Mouse (Mus musculus): ENCODE measurements around the gene Etfb. TPM values are rescaled to one million over a fixed set of nuclear protein-coding genes. Genes with fewer than 3 reads are reported as not detected.

Etfb gene
- polyA plus RNA-seq, 1 experiment from 2014 or later = 175 TPM

DNA sequence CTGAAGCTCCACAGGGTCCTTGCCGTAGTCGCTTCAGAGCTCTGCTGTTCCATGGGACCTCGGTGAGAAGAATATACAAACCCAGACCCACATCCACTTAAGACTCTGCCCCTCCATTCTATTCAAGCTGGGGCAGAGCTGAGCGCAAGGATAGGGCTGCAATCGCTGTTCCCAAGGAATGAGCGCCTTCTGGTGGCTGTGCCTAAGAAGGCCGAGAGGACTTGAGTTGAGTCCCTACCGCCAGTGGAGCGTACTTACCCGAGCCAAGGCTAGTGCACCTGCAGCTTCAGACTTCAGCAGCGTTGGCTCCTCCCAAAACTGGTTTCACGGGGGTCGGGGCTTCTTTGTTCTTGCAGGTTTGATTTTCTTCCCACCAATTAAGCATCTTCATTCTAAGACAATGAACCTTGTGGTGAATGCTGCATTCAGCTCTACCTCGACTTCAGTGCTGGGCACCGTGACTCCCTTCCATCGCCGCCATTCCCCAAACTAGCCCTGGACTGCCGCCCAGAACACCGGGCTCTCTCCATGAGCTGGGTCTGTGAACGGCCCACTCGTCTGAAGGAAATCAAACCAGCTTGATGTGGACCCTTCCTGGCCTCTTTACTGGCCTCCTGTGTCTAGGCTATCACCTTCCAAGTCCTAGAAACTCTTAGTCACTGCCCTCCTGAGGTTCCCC is 51.6 kb downstream of the Etfb start:
- Histone ChIP-seq H3K79me2 (ENCODE audit: inconsistent target) (no peaks in the 10 kb centered on the region), H3K36me3 (ENCODE audit: inconsistent target) (no peaks in the 10 kb centered on the region), H3K27ac (no peak overlapping the region), H3K4me3 (ENCODE audit: inconsistent target) (no peak overlapping the region)
- WGBS (ENCODE audit: missing documents) = 20% methylated on average over 21 of the region's 21 CpGs

Other genes with a start within 250 kb of the Etfb start
- 14.7 to 18.7 TPM (median 16.7 TPM) in 3 replicates for gene Zfp715, start 130.8 kb upstream of the Etfb start, polyA plus RNA-seq (2018)
- gene Siglecf, start 92.7 kb upstream of the Etfb start, polyA plus RNA-seq (2018) = 0.35 to 0.52 TPM (median 0.43 TPM) in 3 replicates
- gene Siglecg, start 35.9 kb upstream of the Etfb start, polyA plus RNA-seq (2018) = 0.11 TPM in 1 of 3 replicates, not detected in the others
- not detected in 3 replicates for gene Lim2, start 16.4 kb upstream of the Etfb start, polyA plus RNA-seq (2018)
- gene Nkg7, start 7.0 kb upstream of the Etfb start, polyA plus RNA-seq (2018) = 0.26 TPM in 1 of 3 replicates, not detected in the others
- gene Cldnd2, start 3.3 kb upstream of the Etfb start, polyA plus RNA-seq (2018) = not detected in 3 replicates
- gene Gm45233, start within 50 bp of the Etfb start, polyA plus RNA-seq (2018) = not detected in 3 replicates
- 3.1 to 3.5 TPM (median 3.2 TPM) in 3 replicates for gene Vsig10l, start 19.1 kb downstream of the Etfb start, polyA plus RNA-seq (2018)
- not detected in 3 replicates for gene Iglon5, start 46.0 kb downstream of the Etfb start, polyA plus RNA-seq (2018)
- not detected in 3 replicates for gene 4931406B18Rik, start 61.9 kb downstream of the Etfb start, polyA plus RNA-seq (2018)
- 13.2 to 32.1 TPM (median 13.4 TPM) in 3 replicates for gene Cd33, start 100.3 kb downstream of the Etfb start, polyA plus RNA-seq (2018)
- gene Zfp658, start 118.2 kb downstream of the Etfb start, polyA plus RNA-seq (2018) = 1.5 to 2.7 TPM (median 2.5 TPM) in 3 replicates
- gene Zfp719, start 135.5 kb downstream of the Etfb start, polyA plus RNA-seq (2018) = 1.9 to 2.7 TPM (median 2.5 TPM) in 3 replicates
- not detected in 3 replicates for gene Zfp819, start 163.1 kb downstream of the Etfb start, polyA plus RNA-seq (2018)
- gene Ceacam18, start 190.6 kb downstream of the Etfb start, polyA plus RNA-seq (2018) = not detected in 3 replicates
- gene Siglece, start 216.1 kb downstream of the Etfb start, polyA plus RNA-seq (2018) = 0.73 to 2.4 TPM (median 0.83 TPM) in 3 replicates
- gene Ctu1, start 227.9 kb downstream of the Etfb start, polyA plus RNA-seq (2018) = 2.6 to 6.7 TPM (median 4.7 TPM) in 3 replicates
- gene Klk14, start 246.3 kb downstream of the Etfb start, polyA plus RNA-seq (2018) = not detected in 3 replicates